Mouse (Mus musculus) stomach, postnatal 0 days (tissue): ENCODE data around the gene Vcl.

ENCODE experiments used
- CTCF ChIP-seq: IDR thresholded peaks from 2 replicates; pipeline ENCODE4 v1.5.1; 2016; ENCODE audit warnings: antibody characterized with exemption, low read depth, mild to moderate bottlenecking, moderate library complexity
- EP300 ChIP-seq: optimal IDR thresholded peaks from 2 replicates; pipeline ENCODE3; 2016; ENCODE audit warnings: antibody characterized with exemption

- TF ChIP-seq CTCF (no peak), EP300 (no peak)
Measured at GRCm38 (mm10) chr14:21034271-21034670, 105.1 kb downstream of the Vcl start.
